Mouse (Mus musculus): Measurements from ENCODE around the gene Zfp536. TPM values are rescaled to one million over a fixed set of nuclear protein-coding genes. Genes with fewer than 3 reads are reported as not detected.

Gene Zfp536
- polyA plus RNA-seq, 1 experiment = not detected

GRCm38 (mm10) chr7:37594211-37595030, 179.0 kb downstream of the Zfp536 start:
- Histone ChIP-seq H3K36me3 (ENCODE audit: control insufficient read depth, insufficient read depth) (no peaks in the 10 kb centered on the region), H3K4me2 (ENCODE audit: low read depth) (no peak overlapping the region), H3ac (ENCODE audit: control insufficient read depth, insufficient read length) (no peak overlapping the region), H3K27me3 (ENCODE audit: control insufficient read depth, insufficient read depth, insufficient read length) (no peaks in the 10 kb centered on the region), H3K4me3 (no peak overlapping the region), H3K79me2 (ENCODE audit: control insufficient read depth, insufficient read depth) (no peaks in the 10 kb centered on the region)
- no peak for TF ChIP-seq POLR2A (IDR thresholded peaks at IDR 0.05; ENCODE audit: insufficient read length, low read depth)
- TF ChIP-seq USF1 (IDR thresholded peaks at IDR 0.05; ENCODE audit: low read depth) = no peak

GRCm38 (mm10) chr7:37593566-37593965, 179.9 kb downstream of the Zfp536 start:
- TF ChIP-seq TCF12 (IDR thresholded peaks at IDR 0.05; ENCODE audit: insufficient read depth, poor library complexity, severe bottlenecking) = no peak
- no peaks in the 10 kb centered on the region for H3K79me2 ChIP-seq (ENCODE audit: control insufficient read depth, insufficient read depth)
- H3K36me3 ChIP-seq (ENCODE audit: control insufficient read depth, insufficient read depth) = no peaks in the 10 kb centered on the region
- no peak overlapping the region for H3K4me3 ChIP-seq
- no peak overlapping the region for H3ac ChIP-seq (ENCODE audit: control insufficient read depth, insufficient read length)
- H3K4me2 ChIP-seq (ENCODE audit: low read depth) = no peak overlapping the region
- H3K27me3 ChIP-seq (ENCODE audit: control insufficient read depth, insufficient read depth, insufficient read length) = no peaks in the 10 kb centered on the region

- Histone ChIP-seq H3ac (ENCODE audit: control insufficient read depth, insufficient read length) (no peak overlapping the region), H3K79me2 (ENCODE audit: control insufficient read depth, insufficient read depth) (no peaks in the 10 kb centered on the region), H3K27me3 (ENCODE audit: control insufficient read depth, insufficient read depth, insufficient read length) (no peaks in the 10 kb centered on the region), H3K4me2 (ENCODE audit: low read depth) (no peak overlapping the region), H3K4me3 (no peak overlapping the region), H3K36me3 (ENCODE audit: control insufficient read depth, insufficient read depth) (no peaks in the 10 kb centered on the region)
- TF ChIP-seq CEBPB (IDR thresholded peaks at IDR 0.05; ENCODE audit: insufficient read depth, poor library complexity, severe bottlenecking) (no peak), TCF3 (IDR thresholded peaks at IDR 0.05; ENCODE audit: insufficient read length, low read depth) (no peak), SRF (IDR thresholded peaks at IDR 0.05; ENCODE audit: control insufficient read depth, insufficient read length, low read depth) (no peak), E2F4 (IDR thresholded peaks at IDR 0.05; ENCODE audit: insufficient read depth) (no peak), MAX (IDR thresholded peaks at IDR 0.05; ENCODE audit: low read depth) (no peak), TCF12 (IDR thresholded peaks at IDR 0.05; ENCODE audit: insufficient read depth, poor library complexity, severe bottlenecking) (no peak), MYOD1 (IDR thresholded peaks at IDR 0.05; ENCODE audit: control insufficient read depth in 1 of 3, insufficient read length in 2 of 3, low read depth in 2 of 3) (no peak), REST (IDR thresholded peaks at IDR 0.05; ENCODE audit: insufficient read depth, insufficient read length) (no peak), POLR2AphosphoS2 (IDR thresholded peaks at IDR 0.05; ENCODE audit: insufficient read length, low read depth) (no peak), MYOG (IDR thresholded peaks at IDR 0.05; ENCODE audit: control insufficient read depth in 1 of 3, insufficient read depth in 1 of 3, insufficient read length in 2 of 3, low read depth in 2 of 3) (no peak), USF1 (IDR thresholded peaks at IDR 0.05; ENCODE audit: low read depth) (no peak)
These were observed 186.7 kb downstream of the Zfp536 start for GRCm38 (mm10) chr7:37586694-37587093.

GRCm38 (mm10) chr7:37581262-37581661, 192.2 kb downstream of the Zfp536 start:
- Histone ChIP-seq H3ac (ENCODE audit: control insufficient read depth, insufficient read length) (no peak overlapping the region), H3K36me3 (ENCODE audit: control insufficient read depth, insufficient read depth) (no peaks in the 10 kb centered on the region)

GRCm38 (mm10) chr7:37580554-37580953, 192.9 kb downstream of the Zfp536 start:
- no peak overlapping the region for H3K4me3 ChIP-seq
- no peak overlapping the region for H3ac ChIP-seq (ENCODE audit: control insufficient read depth, insufficient read length)
- H3K27me3 ChIP-seq (ENCODE audit: control insufficient read depth, insufficient read depth, insufficient read length) = no peaks in the 10 kb centered on the region
- no peaks in the 10 kb centered on the region for H3K79me2 ChIP-seq (ENCODE audit: control insufficient read depth, insufficient read depth)
- no peak overlapping the region for H3K4me2 ChIP-seq (ENCODE audit: low read depth)
- H3K36me3 ChIP-seq (ENCODE audit: control insufficient read depth, insufficient read depth) = no peaks in the 10 kb centered on the region
- TF ChIP-seq MYOG (IDR thresholded peaks at IDR 0.05; ENCODE audit: control insufficient read depth in 1 of 3, insufficient read depth in 1 of 3, insufficient read length in 2 of 3, low read depth in 2 of 3) = no peak
- TF ChIP-seq POLR2AphosphoS2 (IDR thresholded peaks at IDR 0.05; ENCODE audit: insufficient read length, low read depth) = no peak
- TF ChIP-seq TCF12 (IDR thresholded peaks at IDR 0.05; ENCODE audit: insufficient read depth, poor library complexity, severe bottlenecking) = no peak
- TF ChIP-seq CEBPB (IDR thresholded peaks at IDR 0.05; ENCODE audit: insufficient read depth, poor library complexity, severe bottlenecking) = no peak
- TF ChIP-seq MAX (IDR thresholded peaks at IDR 0.05; ENCODE audit: low read depth) = no peak
- no peak for TF ChIP-seq E2F4 (IDR thresholded peaks at IDR 0.05; ENCODE audit: insufficient read depth)
- no peak for TF ChIP-seq SRF (IDR thresholded peaks at IDR 0.05; ENCODE audit: control insufficient read depth, insufficient read length, low read depth)

More at GRCm38 (mm10) chr7:37581262-37581661, 192.2 kb downstream of the Zfp536 start:
- Histone ChIP-seq H3K4me2 (ENCODE audit: low read depth) (no peak overlapping the region), H3K4me3 (no peak overlapping the region), H3K27me3 (ENCODE audit: control insufficient read depth, insufficient read depth, insufficient read length) (no peaks in the 10 kb centered on the region), H3K79me2 (ENCODE audit: control insufficient read depth, insufficient read depth) (no peaks in the 10 kb centered on the region)
- TF ChIP-seq E2F4 (IDR thresholded peaks at IDR 0.05; ENCODE audit: insufficient read depth) = no peak

- Histone ChIP-seq H3K4me2 (ENCODE audit: low read depth) (no peak overlapping the region), H3ac (ENCODE audit: control insufficient read depth, insufficient read length) (no peak overlapping the region), H3K4me3 (no peak overlapping the region), H3K36me3 (ENCODE audit: control insufficient read depth, insufficient read depth) (no peaks in the 10 kb centered on the region), H3K79me2 (ENCODE audit: control insufficient read depth, insufficient read depth) (no peaks in the 10 kb centered on the region), H3K27me3 (ENCODE audit: control insufficient read depth, insufficient read depth, insufficient read length) (no peaks in the 10 kb centered on the region)
- TF ChIP-seq REST (IDR thresholded peaks at IDR 0.05; ENCODE audit: insufficient read depth, insufficient read length) (no peak), USF1 (IDR thresholded peaks at IDR 0.05; ENCODE audit: low read depth) (no peak), TCF3 (IDR thresholded peaks at IDR 0.05; ENCODE audit: insufficient read length, low read depth) (no peak), MAX (IDR thresholded peaks at IDR 0.05; ENCODE audit: low read depth) (no peak)
These were observed 201.4 kb downstream of the Zfp536 start for GRCm38 (mm10) chr7:37572021-37572420.
